Mouse (Mus musculus) liver, adult 2 months (tissue): Measurements from ENCODE around the gene Prcd. TPM values are rescaled to one million over a fixed set of nuclear protein-coding genes. Genes with fewer than 3 reads are reported as not detected.

Source experiments
- DNase-seq: peaks from one replicate; pipeline ENCODE4 v3.0.0-alpha.2; 2011; ENCODE audit warnings: low read depth, low spot score; ENCODE audit errors: extremely low read depth
- H3K27ac ChIP-seq: fragments of 200-500 bp; replicated peaks from 2 replicates; pipeline ENCODE4 v1.5.1; 2012; ENCODE audit warnings: low read depth, mild to moderate bottlenecking, control low read depth, inconsistent platforms, low read length; ENCODE audit not compliant: insufficient read depth
- H3K27me3 ChIP-seq: fragments of 200-500 bp; 2 replicates; pipeline ENCODE4 v1.6.1; 2012; ENCODE audit warnings: mild to moderate bottlenecking, moderate library complexity, low read length, inconsistent platforms; ENCODE audit not compliant: control insufficient read depth, insufficient read depth
- H3K36me3 ChIP-seq: fragments of 200-500 bp; 2 replicates; pipeline ENCODE4 v1.6.1; 2012; ENCODE audit warnings: low read length, inconsistent platforms; ENCODE audit not compliant: control insufficient read depth, insufficient read depth
- H3K4me1 ChIP-seq: fragments of 200-500 bp; 2 replicates; pipeline ENCODE4 v1.6.1; 2011; ENCODE audit warnings: low read length; ENCODE audit not compliant: control insufficient read depth, insufficient read depth
- H3K4me3 ChIP-seq: fragments of 200-500 bp; 2 replicates; pipeline ENCODE4 v1.5.1; 2011; ENCODE audit warnings: low read depth, mild to moderate bottlenecking, control low read depth, low read length, moderate library complexity; ENCODE audit not compliant: insufficient read depth
- H3K79me2 ChIP-seq: fragments of 200-500 bp; 2 replicates; pipeline ENCODE4 v1.6.1; 2012; ENCODE audit warnings: inconsistent platforms, mild to moderate bottlenecking, low read length, moderate library complexity; ENCODE audit not compliant: control insufficient read depth, insufficient read depth
- H3K9ac ChIP-seq: fragments of 200-500 bp; 2 replicates; pipeline ENCODE4 v1.6.1; 2012; ENCODE audit warnings: low read depth, mild to moderate bottlenecking, control low read depth, inconsistent platforms, low read length
- CTCF ChIP-seq: fragments of 200-500 bp; IDR thresholded peaks from 2 replicates; pipeline ENCODE4 v1.5.1; 2011; ENCODE audit warnings: low read depth, low read length, control low read depth
- POLR2A ChIP-seq: fragments of 200-500 bp; IDR thresholded peaks from 2 replicates; pipeline ENCODE4 v1.6.1; 2011; ENCODE audit warnings: low read length, control low read depth; ENCODE audit not compliant: insufficient read depth; ENCODE audit errors: extremely low read depth
- WGBS: fragments of 180-500 bp; shearing (Covaris S2); methylation state at CpG from one replicate; pipeline ENCODE4 v1.1.7; 2018; 5-methylcytosine and 5-hydroxymethylcytosine counted together
- polyA plus RNA-seq: library from polyadenylated mRNA; depleted of rRNA; stranded (reverse); fragments of >200 nt; gene quantifications from 2 replicates; pipeline ENCODE4 v1.2.3, GENCODE M21; 2012
- total RNA-seq: library from RNA; depleted of rRNA; stranded (reverse); fragments of >200 nt; gene quantifications from 2 replicates; pipeline ENCODE4 v1.2.3, GENCODE M21; 2014

Gene Prcd
- total and polyA plus RNA-seq, 2 experiments = not detected

DNA sequence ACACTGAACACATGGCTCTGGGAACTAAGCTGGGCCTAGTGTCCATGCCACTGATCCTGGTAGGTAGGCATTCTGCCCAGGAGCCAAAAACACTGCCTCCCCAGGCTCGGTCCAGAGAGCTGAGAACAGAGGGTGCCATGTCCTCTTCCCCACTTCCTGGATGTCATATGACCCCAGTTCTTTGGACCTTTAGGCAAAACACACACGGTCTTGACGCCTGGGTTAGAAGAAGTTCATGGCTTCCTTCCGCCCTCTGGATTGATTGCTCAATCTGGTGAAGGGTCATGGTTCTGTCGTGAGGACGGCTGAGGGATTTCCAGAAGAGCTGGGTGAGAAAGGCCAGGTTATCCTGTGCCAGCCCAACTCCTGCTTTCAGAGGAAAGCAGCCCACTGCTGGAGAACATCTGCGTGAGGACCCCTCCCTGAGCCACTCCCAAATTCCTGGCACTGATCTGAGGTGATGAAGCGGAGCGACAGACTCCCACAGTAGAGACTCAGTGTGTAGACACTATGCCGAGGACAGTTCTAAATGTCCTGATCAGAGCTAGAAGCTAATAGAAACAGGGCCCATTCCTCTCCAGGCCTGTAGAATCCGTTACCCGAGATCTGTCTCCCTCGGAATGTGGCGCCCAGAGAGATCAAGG is 29.3 kb downstream of the Prcd start:
- 45% methylated on average over 14 of the region's 14 CpGs for WGBS
- Histone ChIP-seq H3K27me3 (no peaks in the 10 kb centered on the region), H3K79me2 (no peaks in the 10 kb centered on the region), H3K9ac (no peak overlapping the region), H3K27ac (peak overlapping the region; percentile 81), H3K4me1 (peaks cover 20% of the 10 kb centered on the region), H3K4me3 (no peak overlapping the region), H3K36me3 (no peaks in the 10 kb centered on the region)
- TF ChIP-seq CTCF (no peak), POLR2A (no peak)
- DNase-seq = peak; percentile 96

DNA sequence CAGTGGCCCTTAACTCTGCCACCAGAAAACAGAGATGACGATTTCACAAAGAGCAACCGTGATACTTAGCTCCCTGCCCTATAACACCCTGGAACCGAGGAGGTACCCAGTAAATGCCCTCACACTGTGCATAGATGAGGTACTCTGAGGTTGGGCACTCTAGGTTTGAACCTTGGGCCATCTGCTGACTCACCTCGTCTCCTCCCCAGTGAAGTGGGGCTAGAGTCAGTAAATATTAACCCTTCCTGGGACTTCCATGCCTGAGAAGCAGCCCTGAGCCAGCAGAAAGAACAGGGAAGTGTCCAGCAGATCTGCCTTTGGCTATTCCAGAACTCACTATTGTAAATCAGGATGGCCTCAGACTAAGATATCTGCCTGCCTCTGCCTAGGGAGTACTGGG is 30.4 kb downstream of the Prcd start:
- Histone ChIP-seq H3K79me2 (no peaks in the 10 kb centered on the region), H3K27me3 (no peaks in the 10 kb centered on the region), H3K9ac (no peak overlapping the region), H3K36me3 (no peaks in the 10 kb centered on the region), H3K4me1 (peaks cover 20% of the 10 kb centered on the region), H3K4me3 (no peak overlapping the region), H3K27ac (no peak overlapping the region)
- DNase-seq = no peak
- TF ChIP-seq CTCF (no peak), POLR2A (no peak)
- 46% methylated on average over 4 of the region's 4 CpGs for WGBS

DNA sequence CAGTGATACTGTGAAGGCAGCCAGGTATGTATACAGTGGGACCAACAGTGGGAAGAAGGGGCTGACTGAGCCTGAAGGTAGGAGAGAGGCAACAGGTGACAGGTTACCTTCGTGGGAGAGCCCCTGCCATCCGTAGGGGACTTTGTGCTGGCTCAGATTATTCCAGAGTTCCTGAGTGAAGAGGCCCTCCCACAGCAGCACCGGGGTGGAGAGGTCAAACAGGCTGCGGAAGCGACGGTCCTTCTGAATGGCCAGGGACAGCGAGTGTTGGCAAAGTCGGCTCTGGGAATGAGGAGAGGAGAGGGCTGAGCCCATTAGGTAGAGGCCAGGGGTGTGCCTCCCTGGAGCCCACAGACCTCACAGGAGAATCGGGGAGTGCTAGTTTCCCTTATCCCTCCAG is 32.4 kb downstream of the Prcd start:
- Histone ChIP-seq H3K79me2 (no peaks in the 10 kb centered on the region), H3K9ac (no peak overlapping the region), H3K27ac (no peak overlapping the region), H3K36me3 (no peaks in the 10 kb centered on the region), H3K4me1 (peaks cover 20% of the 10 kb centered on the region), H3K27me3 (no peaks in the 10 kb centered on the region), H3K4me3 (no peak overlapping the region)
- WGBS = 73% methylated on average over 9 of the region's 9 CpGs
- TF ChIP-seq POLR2A (no peak), CTCF (no peak)
- no peak for DNase-seq

DNA sequence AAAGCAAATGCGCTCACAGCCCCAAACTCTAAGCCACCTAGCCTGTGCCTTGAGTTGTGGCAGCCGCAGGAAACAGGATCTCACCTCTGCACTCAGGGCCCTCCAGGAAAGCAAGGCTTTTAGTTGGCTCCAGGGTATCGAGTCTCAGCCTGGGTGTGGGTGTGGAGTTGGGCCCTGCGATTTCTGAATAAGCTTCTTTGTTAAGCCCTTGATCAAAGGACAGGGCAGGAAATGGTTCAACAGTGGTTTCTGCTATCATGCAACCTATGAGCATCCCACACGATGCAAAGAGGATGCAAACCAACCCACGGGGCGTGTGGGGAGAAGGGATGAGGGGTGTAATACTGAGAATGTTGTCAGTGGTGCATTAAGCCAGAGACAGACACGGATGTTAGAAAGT is 34.6 kb downstream of the Prcd start:
- H3K79me2 ChIP-seq = no peaks in the 10 kb centered on the region
- no peak for DNase-seq
- H3K36me3 ChIP-seq = no peaks in the 10 kb centered on the region
- no peak for TF ChIP-seq POLR2A
- TF ChIP-seq CTCF = no peak
- no peaks in the 10 kb centered on the region for H3K27me3 ChIP-seq
- 86% methylated on average over 8 of the region's 8 CpGs for WGBS
- no peak overlapping the region for H3K27ac ChIP-seq
- no peak overlapping the region for H3K9ac ChIP-seq
- H3K4me3 ChIP-seq = no peak overlapping the region
- H3K4me1 ChIP-seq = peaks cover 5% of the 10 kb centered on the region; the same call in 1 of the 2 replicates

DNA sequence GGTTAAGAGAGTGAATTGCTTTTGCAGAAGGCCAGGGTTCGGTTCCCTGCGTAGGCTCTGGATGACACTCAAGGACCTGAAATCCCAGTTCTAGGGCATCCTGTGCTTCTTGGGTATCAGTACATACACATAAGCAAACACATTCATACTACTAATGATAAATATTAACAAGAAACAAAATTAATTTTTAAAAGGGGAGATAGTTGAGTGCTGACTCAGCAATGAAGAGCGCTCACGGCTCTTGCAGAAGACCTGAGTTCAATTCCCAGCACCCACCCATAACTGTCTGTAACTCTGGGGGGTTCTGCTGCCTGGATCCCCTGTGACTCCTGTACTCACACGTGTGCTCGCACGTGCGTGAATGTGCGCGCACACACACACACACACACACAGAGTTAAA is 36.3 kb downstream of the Prcd start:
- TF ChIP-seq CTCF (no peak), POLR2A (no peak)
- Histone ChIP-seq H3K27me3 (peaks cover 6% of the 10 kb centered on the region), H3K4me3 (no peak overlapping the region), H3K36me3 (no peaks in the 10 kb centered on the region), H3K27ac (no peak overlapping the region), H3K9ac (no peak overlapping the region), H3K79me2 (no peaks in the 10 kb centered on the region), H3K4me1 (no peaks in the 10 kb centered on the region)
- no peak for DNase-seq
- WGBS = 93% methylated on average over 10 of the region's 10 CpGs
